Mouse (Mus musculus): ENCODE results near the gene Gsg1l2. TPM values are rescaled to one million over a fixed set of nuclear protein-coding genes. Genes with fewer than 3 reads are reported as not detected.
A peak's percentile ranks its signal among the peaks of the same experiment; 100 is the strongest.

Gsg1l2 gene
- polyA plus RNA-seq, 1 experiment from 2014 or later: not detected

GRCm38 (mm10) chr11:67828360-67829059 is 54.1 kb downstream of the Gsg1l2 start:
- 0 out of 2 replicates have a peak overlapping the region, but pooled peaks have one; percentile 6 for H3K27ac ChIP-seq
- no peaks in the 10 kb centered on the region for H3K27me3 ChIP-seq (ENCODE audit: insufficient read depth, poor library complexity, severe bottlenecking)
- no peak overlapping the region for H3K4me3 ChIP-seq
- DNase-seq (ENCODE audit: low spot score): no peak
- peaks cover 17% of the 10 kb centered on the region for H3K4me1 ChIP-seq
- 55% methylated on average over 12 of the region's 12 CpGs for WGBS
- no peaks in the 10 kb centered on the region for H3K36me3 ChIP-seq
- H3K9me3 ChIP-seq: no peaks in the 10 kb centered on the region

GRCm38 (mm10) chr11:67829530-67829929 is 55.1 kb downstream of the Gsg1l2 start:
- no peak for DNase-seq (ENCODE audit: low spot score)
- peaks cover 17% of the 10 kb centered on the region for H3K4me1 ChIP-seq
- H3K27me3 ChIP-seq (ENCODE audit: insufficient read depth, poor library complexity, severe bottlenecking): no peaks in the 10 kb centered on the region
- no peaks in the 10 kb centered on the region for H3K36me3 ChIP-seq
- H3K9me3 ChIP-seq: no peaks in the 10 kb centered on the region
- H3K27ac ChIP-seq: no peak overlapping the region
- WGBS: 69% methylated on average over 6 of the region's 6 CpGs
- H3K4me3 ChIP-seq: no peak overlapping the region

DNA sequence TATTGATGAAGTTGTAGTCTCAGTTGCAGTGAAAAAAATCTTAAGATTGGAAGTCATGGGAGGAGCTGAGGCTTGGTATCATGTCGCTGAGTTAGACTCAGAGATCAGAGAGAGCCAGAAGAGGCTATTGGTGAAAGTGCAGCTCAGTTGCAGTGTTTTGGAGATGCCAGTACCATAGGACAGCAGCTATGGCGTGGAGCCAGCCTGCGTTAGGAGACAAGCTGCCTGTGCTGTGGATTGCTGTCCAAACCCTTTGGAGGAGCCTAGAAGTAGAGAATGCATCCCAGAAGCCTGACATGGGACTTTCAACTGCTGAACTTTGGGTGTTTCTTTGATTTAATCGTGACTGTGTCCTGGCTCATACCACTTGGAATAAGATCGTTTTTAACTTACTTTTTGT is 57.4 kb downstream of the Gsg1l2 start:
- 67% methylated on average over 5 of the region's 5 CpGs for WGBS
- no peak overlapping the region for H3K4me3 ChIP-seq
- no peaks in the 10 kb centered on the region for H3K27me3 ChIP-seq (ENCODE audit: insufficient read depth, poor library complexity, severe bottlenecking)
- no peaks in the 10 kb centered on the region for H3K36me3 ChIP-seq
- no peak overlapping the region for H3K27ac ChIP-seq
- H3K4me1 ChIP-seq: peaks cover 11% of the 10 kb centered on the region; the same call in 1 of the 2 replicates
- no peaks in the 10 kb centered on the region for H3K9me3 ChIP-seq
- DNase-seq (ENCODE audit: low spot score): no peak

GRCm38 (mm10) chr11:67835408-67836078 is 61.1 kb downstream of the Gsg1l2 start:
- Histone ChIP-seq H3K27me3 (ENCODE audit: insufficient read depth, poor library complexity, severe bottlenecking) (no peaks in the 10 kb centered on the region), H3K4me3 (no peak overlapping the region), H3K9me3 (no peaks in the 10 kb centered on the region), H3K36me3 (no peaks in the 10 kb centered on the region), H3K4me1 (peaks cover 6% of the 10 kb centered on the region; the same call in 1 of the 2 replicates), H3K27ac (no peak overlapping the region)
- 82% methylated on average over 10 of the region's 10 CpGs for WGBS
- no peak for DNase-seq (ENCODE audit: low spot score)

Other genes starting within 250 kb of the Gsg1l2 start
- gene Rcvrn, start 79.3 kb upstream of the Gsg1l2 start, polyA plus RNA-seq (2016; fragmentation: Nextera tagmentation; extraction: Ambion mirVana): not detected in 2 replicates
- 0.03 TPM in 1 of 2 replicates, not detected in the other for gene Glp2r, start 3.5 kb upstream of the Gsg1l2 start, polyA plus RNA-seq (2016; fragmentation: Nextera tagmentation; extraction: Ambion mirVana)
- gene Dhrs7c, start 23.6 kb downstream of the Gsg1l2 start, polyA plus RNA-seq (2016; fragmentation: Nextera tagmentation; extraction: Ambion mirVana): 0.26 TPM in 1 of 2 replicates, not detected in the other
- gene Usp43, start 147.5 kb downstream of the Gsg1l2 start, polyA plus RNA-seq (2016; fragmentation: Nextera tagmentation; extraction: Ambion mirVana): 0.24 and 0.36 TPM in 2 replicates
- gene Cfap52, start 191.0 kb downstream of the Gsg1l2 start, polyA plus RNA-seq (2016; fragmentation: Nextera tagmentation; extraction: Ambion mirVana): 0.35 and 0.48 TPM in 2 replicates
- gene Stx8, start 191.6 kb downstream of the Gsg1l2 start, polyA plus RNA-seq (2016; fragmentation: Nextera tagmentation; extraction: Ambion mirVana): 53.3 and 57.1 TPM in 2 replicates